Mouse (Mus musculus): ENCODE measurements around the gene Gosr1. TPM values are rescaled to one million over a fixed set of nuclear protein-coding genes. Genes with fewer than 3 reads are reported as not detected.

Gosr1 gene
- polyA plus RNA-seq, 1 experiment from 2014 or later = 17.7 TPM

DNA sequence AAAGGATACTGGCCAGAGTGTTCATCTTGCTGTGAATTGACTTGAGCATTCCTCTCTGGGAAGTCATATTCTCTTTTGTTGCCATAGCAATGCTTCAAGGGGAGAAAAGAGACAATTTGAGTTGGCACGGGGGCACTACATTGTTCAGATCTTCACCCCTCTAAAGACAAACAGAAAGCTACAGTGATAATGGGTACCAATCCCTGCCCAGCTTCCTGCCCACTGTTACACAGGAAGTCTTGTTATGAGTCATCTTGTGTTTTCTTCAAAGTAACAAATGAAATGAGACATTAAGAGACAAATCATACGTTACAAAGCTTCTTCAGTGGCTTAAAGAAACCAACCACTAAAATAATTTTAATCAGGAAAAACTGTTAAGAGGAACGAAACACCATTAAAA is 28.8 kb downstream of the Gosr1 start:
- no peaks in the 10 kb centered on the region for H3K27me3 ChIP-seq (ENCODE audit: control insufficient read depth, insufficient read depth, low read length)
- TF ChIP-seq EP300 (optimal IDR thresholded peaks at IDR 0.05) (no peak), CTCF (IDR thresholded peaks at IDR 0.05; ENCODE audit: low read depth) (no peak)
- H3K9me3 ChIP-seq (ENCODE audit: control insufficient read depth, low read length) = no peaks in the 10 kb centered on the region
- H3K4me3 ChIP-seq (ENCODE audit: low read depth, low read length) = no peak overlapping the region
- H3K4me2 ChIP-seq (replicated peaks; ENCODE audit: low read depth) = no peak overlapping the region
- DNase-seq (ENCODE audit: low spot score) (no peak), ATAC-seq (ENCODE audit: low FRiP score, low TSS enrichment) (no peak)
- no peak overlapping the region for H3K27ac ChIP-seq (replicated peaks)
- H3K36me3 ChIP-seq (ENCODE audit: control insufficient read depth, insufficient read depth, low read length) = peaks cover 14% of the 10 kb centered on the region
- no peak overlapping the region for H3K9ac ChIP-seq (ENCODE audit: low read length)
- 75% methylated on average over 3 of the region's 3 CpGs for WGBS
- no peaks in the 10 kb centered on the region for H3K4me1 ChIP-seq (replicated peaks; ENCODE audit: control insufficient read depth, insufficient read depth)

DNA sequence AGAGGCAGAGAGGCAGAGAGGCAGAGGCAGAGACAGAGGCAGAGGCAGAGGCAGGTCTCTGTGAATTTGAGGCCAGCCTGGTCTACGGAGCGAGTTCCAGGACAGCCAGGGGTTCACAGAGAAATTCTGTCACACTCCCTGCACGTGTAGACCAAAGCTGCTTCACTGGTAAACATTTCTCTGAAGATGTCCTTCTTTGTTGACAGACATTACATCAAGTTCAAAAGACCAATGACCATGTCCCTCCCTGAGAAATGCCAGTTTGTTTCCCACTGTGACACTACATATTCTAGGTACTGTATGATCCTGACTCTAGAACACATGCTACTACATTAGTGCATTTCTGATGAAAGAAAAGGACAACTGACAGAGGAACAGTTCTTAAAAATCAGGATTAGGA is 32.7 kb downstream of the Gosr1 start:
- Histone ChIP-seq H3K4me3 (ENCODE audit: low read depth, low read length) (no peak overlapping the region), H3K4me2 (replicated peaks; ENCODE audit: low read depth) (no peak overlapping the region), H3K27ac (replicated peaks) (no peak overlapping the region), H3K9me3 (ENCODE audit: control insufficient read depth, low read length) (no peaks in the 10 kb centered on the region), H3K36me3 (ENCODE audit: control insufficient read depth, insufficient read depth, low read length) (peaks cover 19% of the 10 kb centered on the region), H3K4me1 (replicated peaks; ENCODE audit: control insufficient read depth, insufficient read depth) (no peaks in the 10 kb centered on the region), H3K9ac (ENCODE audit: low read length) (no peak overlapping the region), H3K27me3 (ENCODE audit: control insufficient read depth, insufficient read depth, low read length) (no peaks in the 10 kb centered on the region)
- ATAC-seq (ENCODE audit: low FRiP score, low TSS enrichment) (no peak), DNase-seq (ENCODE audit: low spot score) (no peak)
- 79% methylated on average over 3 of the region's 3 CpGs for WGBS
- TF ChIP-seq CTCF (IDR thresholded peaks at IDR 0.05; ENCODE audit: low read depth) = no peak
- no peak for TF ChIP-seq EP300 (optimal IDR thresholded peaks at IDR 0.05)

DNA sequence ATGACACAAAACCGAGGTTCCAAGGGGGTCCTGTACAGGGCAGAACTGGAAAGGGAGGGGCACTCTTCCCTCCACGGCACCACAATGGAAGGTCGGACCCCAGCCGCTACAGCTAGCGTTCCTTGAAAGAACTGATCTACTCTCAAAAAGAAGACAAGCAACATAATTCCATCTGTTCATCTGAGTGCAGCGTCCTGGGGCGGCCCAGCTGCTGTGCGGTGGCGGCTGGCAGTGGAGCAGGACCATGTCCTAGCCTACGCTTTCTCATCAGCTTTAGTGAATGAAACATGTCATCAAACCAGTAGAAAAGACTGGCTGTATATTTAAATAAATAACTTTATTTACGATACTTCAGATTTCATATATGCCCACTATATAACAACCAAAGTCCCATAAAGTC is 35.3 kb downstream of the Gosr1 start:
- ATAC-seq (ENCODE audit: low FRiP score, low TSS enrichment) = no peak
- 90% methylated on average over 11 of the region's 11 CpGs for WGBS
- peaks cover 14% of the 10 kb centered on the region; the same call in 1 of the 2 replicates for H3K36me3 ChIP-seq (ENCODE audit: control insufficient read depth, insufficient read depth, low read length)

DNA sequence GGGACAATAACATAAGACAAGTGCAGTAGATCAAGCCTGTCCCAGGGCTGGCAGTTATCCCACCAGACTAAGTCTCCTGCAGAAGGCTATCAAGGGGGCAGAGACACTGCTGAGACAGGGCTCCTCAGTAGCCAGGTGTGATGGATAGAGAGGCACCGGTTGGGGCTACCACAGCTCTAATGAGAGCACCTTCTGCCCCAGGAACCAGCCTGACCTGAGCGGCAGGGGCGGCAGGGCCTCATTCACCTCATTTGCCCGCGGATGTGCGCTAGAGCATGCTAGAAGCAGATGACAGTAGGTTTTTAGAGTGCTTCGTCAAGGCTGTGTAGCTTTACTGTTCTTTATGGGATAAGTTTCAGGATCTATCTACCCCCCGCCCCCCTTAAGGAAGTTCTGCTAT is 39.5 kb downstream of the Gosr1 start:
- Histone ChIP-seq H3K36me3 (ENCODE audit: control insufficient read depth, insufficient read depth, low read length) (peaks cover 3% of the 10 kb centered on the region; the same call in 1 of the 2 replicates), H3K4me3 (ENCODE audit: low read depth, low read length) (no peak overlapping the region), H3K9me3 (ENCODE audit: control insufficient read depth, low read length) (no peaks in the 10 kb centered on the region), H3K27me3 (ENCODE audit: control insufficient read depth, insufficient read depth, low read length) (no peaks in the 10 kb centered on the region), H3K9ac (ENCODE audit: low read length) (no peak overlapping the region), H3K27ac (replicated peaks) (no peak overlapping the region), H3K4me2 (replicated peaks; ENCODE audit: low read depth) (no peak overlapping the region), H3K4me1 (replicated peaks; ENCODE audit: control insufficient read depth, insufficient read depth) (no peaks in the 10 kb centered on the region)
- TF ChIP-seq EP300 (optimal IDR thresholded peaks at IDR 0.05) = no peak
- no peak for TF ChIP-seq CTCF (IDR thresholded peaks at IDR 0.05; ENCODE audit: low read depth)
- WGBS = 75% methylated on average over 8 of the region's 8 CpGs
- no peak for DNase-seq (ENCODE audit: low spot score)
- ATAC-seq (ENCODE audit: low FRiP score, low TSS enrichment) = no peak

More for the DNA sequence above, 35.3 kb downstream of the Gosr1 start:
- no peak overlapping the region for H3K4me2 ChIP-seq (replicated peaks; ENCODE audit: low read depth)
- H3K9me3 ChIP-seq (ENCODE audit: control insufficient read depth, low read length) = no peaks in the 10 kb centered on the region
- no peak overlapping the region for H3K27ac ChIP-seq (replicated peaks)
- no peaks in the 10 kb centered on the region for H3K27me3 ChIP-seq (ENCODE audit: control insufficient read depth, insufficient read depth, low read length)
- DNase-seq (ENCODE audit: low spot score) = no peak
- H3K4me1 ChIP-seq (replicated peaks; ENCODE audit: control insufficient read depth, insufficient read depth) = no peaks in the 10 kb centered on the region
- no peak overlapping the region for H3K4me3 ChIP-seq (ENCODE audit: low read depth, low read length)
- no peak overlapping the region for H3K9ac ChIP-seq (ENCODE audit: low read length)
- TF ChIP-seq EP300 (optimal IDR thresholded peaks at IDR 0.05) (no peak), CTCF (IDR thresholded peaks at IDR 0.05; ENCODE audit: low read depth) (no peak)

DNA sequence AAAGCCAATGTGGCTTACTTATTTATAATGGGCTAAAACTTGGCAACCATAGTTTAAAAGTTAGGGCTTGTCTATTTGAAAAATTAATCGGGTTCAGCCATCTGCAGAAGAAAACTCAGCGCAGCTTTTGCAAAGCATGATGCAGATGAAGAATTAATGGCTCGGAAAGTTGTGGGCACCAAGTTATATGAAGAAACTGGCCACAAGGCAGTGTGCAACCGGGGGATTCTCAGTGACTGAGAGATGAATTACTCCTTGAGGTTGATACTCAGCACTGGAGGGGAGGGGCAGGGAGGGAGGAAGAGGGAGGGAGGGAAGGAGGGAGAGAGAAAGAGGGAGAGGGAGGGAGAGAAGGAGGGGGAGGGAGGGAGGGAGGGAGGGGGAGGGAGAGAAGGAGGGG is 46.4 kb downstream of the Gosr1 start:
- no peak overlapping the region for H3K27ac ChIP-seq (replicated peaks)
- no peaks in the 10 kb centered on the region for H3K36me3 ChIP-seq (ENCODE audit: control insufficient read depth, insufficient read depth, low read length)
- H3K9ac ChIP-seq (ENCODE audit: low read length) = no peak overlapping the region
- no peaks in the 10 kb centered on the region for H3K9me3 ChIP-seq (ENCODE audit: control insufficient read depth, low read length)
- no peaks in the 10 kb centered on the region for H3K4me1 ChIP-seq (replicated peaks; ENCODE audit: control insufficient read depth, insufficient read depth)
- H3K27me3 ChIP-seq (ENCODE audit: control insufficient read depth, insufficient read depth, low read length) = no peaks in the 10 kb centered on the region
- TF ChIP-seq CTCF (IDR thresholded peaks at IDR 0.05; ENCODE audit: low read depth) = no peak
- no peak for TF ChIP-seq EP300 (optimal IDR thresholded peaks at IDR 0.05)
- WGBS = 59% methylated on average over 4 of the region's 4 CpGs
- no peak overlapping the region for H3K4me3 ChIP-seq (ENCODE audit: low read depth, low read length)
- no peak overlapping the region for H3K4me2 ChIP-seq (replicated peaks; ENCODE audit: low read depth)
- no peak for ATAC-seq (ENCODE audit: low FRiP score, low TSS enrichment)
- DNase-seq (ENCODE audit: low spot score) = no peak

DNA sequence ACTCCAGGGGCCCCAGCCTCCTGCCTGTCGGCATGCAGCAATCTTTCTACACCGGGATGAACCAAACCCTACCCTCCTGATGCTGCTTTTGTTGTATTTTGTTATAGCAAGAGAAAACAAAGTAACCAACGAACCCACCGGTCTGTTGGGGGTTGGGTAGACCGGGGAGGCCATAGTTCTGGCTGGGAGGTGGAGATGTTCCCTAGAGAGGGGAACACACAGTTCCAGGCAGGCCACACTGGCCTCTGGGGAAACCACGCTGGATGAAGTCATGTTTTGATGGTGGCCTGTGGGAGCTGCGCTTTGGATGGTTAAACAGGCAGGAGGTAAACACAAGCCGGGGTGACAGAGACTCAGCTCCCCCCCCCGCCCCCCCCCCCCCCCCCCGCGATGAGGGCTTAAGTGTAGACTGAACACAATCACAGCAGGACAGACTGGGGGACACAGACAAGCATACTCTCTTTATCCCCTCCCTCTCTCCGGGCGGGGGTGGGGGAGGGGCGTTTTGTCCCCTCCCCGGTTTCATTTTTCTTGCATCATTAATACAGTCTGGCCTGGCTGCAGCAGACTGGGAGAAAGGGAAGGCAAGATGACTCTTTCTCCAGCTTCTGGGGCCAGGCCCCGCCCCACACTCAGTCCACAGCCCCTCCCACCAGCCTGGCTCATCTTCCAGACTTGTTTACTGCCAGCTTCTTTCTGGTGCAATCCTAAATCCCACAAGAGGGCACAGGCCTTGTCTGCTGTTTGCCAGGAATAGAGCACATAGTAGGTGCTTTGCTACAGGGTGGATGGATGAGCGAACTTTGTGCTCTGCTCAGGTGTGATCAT is 53.5 kb downstream of the Gosr1 start:
- TF ChIP-seq EP300 (optimal IDR thresholded peaks at IDR 0.05) = no peak
- no peak for TF ChIP-seq CTCF (IDR thresholded peaks at IDR 0.05; ENCODE audit: low read depth)
- no peaks in the 10 kb centered on the region for H3K36me3 ChIP-seq (ENCODE audit: control insufficient read depth, insufficient read depth, low read length)
- H3K4me3 ChIP-seq (ENCODE audit: low read depth, low read length) = no peak overlapping the region
- 0 out of 2 replicates have a peak, but pooled peaks cover 3% of the 10 kb centered on the region for H3K4me1 ChIP-seq (replicated peaks; ENCODE audit: control insufficient read depth, insufficient read depth)
- no peaks in the 10 kb centered on the region for H3K27me3 ChIP-seq (ENCODE audit: control insufficient read depth, insufficient read depth, low read length)
- DNase-seq (ENCODE audit: low spot score) (peak; percentile 23), ATAC-seq (ENCODE audit: low FRiP score, low TSS enrichment) (peak; percentile 74)
- 0 out of 2 replicates have a peak overlapping the region, but pooled peaks have one; percentile 13 for H3K27ac ChIP-seq (replicated peaks)
- no peak overlapping the region for H3K9ac ChIP-seq (ENCODE audit: low read length)
- WGBS = 27% methylated on average over 11 of the region's 17 CpGs
- H3K9me3 ChIP-seq (ENCODE audit: control insufficient read depth, low read length) = no peaks in the 10 kb centered on the region
- no peak overlapping the region for H3K4me2 ChIP-seq (replicated peaks; ENCODE audit: low read depth)

Data from stomach, postnatal 0 days (tissue).